Mouse (Mus musculus): ENCODE measurements at regions not wholly inside any gene's neighbourhood (a gene's known extent, or its start where the extent isn't known, plus 50 kb on each side); places are given as distances from the start of the nearest gene placed in this dataset.
"Not testable (repeated sequence)": the region's sequence is repeated elsewhere in the genome, so short reads cannot be mapped to it uniquely, and the experiment has no call there.

DNA sequence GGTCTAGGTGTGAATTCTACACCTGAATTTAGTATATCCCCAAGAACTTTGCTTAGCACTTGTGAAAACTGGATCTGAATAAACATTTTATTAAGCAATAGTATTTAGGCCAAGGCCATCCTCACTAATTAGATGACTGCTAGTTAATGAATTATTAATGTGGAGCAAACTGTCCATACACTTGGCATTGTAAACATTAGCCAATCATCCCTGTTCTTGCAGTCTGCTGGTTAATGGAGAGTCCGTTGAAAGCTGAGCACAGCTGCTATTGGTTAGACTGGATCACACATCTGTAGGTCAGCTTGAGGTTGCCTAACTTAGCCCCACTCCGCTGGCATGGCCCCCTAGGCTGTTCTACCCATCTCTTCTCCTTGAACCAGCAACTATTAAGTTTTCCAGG is 826.2 kb upstream of the 4930452B06Rik start:
- DNase-seq: no peak

DNA sequence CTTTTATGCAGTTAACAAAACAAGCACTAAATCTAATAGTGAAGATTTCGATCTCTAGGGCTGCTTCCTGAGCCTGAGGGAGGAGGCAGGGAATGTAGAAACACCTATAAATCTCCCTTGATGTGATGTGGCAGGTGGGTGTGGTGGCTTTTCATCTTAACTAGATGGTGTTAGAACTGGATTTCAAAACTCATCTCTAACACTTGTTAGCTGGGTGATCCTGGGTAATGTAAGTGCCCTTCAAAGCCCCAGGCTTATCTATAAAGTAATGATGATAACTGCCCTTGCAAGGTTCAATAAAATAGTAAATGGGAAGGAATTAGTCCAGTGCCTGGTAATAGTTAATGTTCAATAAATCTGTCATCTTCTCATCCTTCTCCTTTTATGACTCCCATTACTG is 822.5 kb upstream of the 4930452B06Rik start:
- no peak for DNase-seq

More for the DNA sequence above, 826.2 kb upstream of the 4930452B06Rik start:
- intact Hi-C loops (cut with DNase I): no loop called here

DNA sequence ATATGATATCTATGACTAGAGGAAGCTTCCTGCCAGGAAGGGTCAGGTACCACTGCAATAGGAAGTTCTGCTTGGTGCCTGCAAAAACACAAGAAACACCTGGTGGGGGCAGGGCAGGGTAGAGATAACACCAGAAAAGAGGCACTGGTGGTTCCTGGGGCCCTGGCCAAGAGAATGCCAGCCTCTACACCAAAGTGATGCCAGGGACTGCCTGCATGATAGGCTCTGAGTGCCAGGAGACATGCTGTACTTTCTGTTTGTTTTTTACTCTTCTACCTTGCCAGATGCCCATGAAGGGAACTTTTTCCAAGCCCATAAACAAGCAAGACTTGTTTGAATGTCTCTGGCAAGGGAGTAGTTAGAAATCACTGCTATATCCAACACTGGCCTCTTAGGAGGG is 812.9 kb upstream of the 4930452B06Rik start:
- DNase-seq: no peak
- intact Hi-C loops (cut with DNase I): no loop called here

More for the DNA sequence above, 822.5 kb upstream of the 4930452B06Rik start:
- intact Hi-C loops (cut with DNase I): no loop called here

DNA sequence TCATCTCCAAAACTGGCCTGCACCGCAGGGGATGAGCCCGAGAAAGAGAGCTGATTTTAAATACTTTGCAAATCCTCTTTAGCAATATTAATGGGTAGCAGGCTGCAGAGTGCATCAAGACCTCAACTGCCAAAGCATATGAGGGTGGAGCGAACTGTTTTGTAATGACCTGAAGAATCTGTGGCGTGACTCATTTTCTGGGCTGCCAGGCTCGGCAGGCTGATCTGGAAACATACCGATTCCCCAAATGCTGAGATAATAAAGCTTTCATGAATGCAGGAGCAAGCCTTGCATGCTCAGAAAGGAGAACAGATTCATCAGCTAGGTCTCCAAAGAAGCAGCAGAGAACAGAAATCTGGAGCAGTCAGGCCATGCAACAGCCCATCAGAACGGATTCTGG is 809.1 kb upstream of the 4930452B06Rik start:
- intact Hi-C loops (cut with DNase I): no loop called here
- peak; percentile 30 to 36 for DNase-seq

DNA sequence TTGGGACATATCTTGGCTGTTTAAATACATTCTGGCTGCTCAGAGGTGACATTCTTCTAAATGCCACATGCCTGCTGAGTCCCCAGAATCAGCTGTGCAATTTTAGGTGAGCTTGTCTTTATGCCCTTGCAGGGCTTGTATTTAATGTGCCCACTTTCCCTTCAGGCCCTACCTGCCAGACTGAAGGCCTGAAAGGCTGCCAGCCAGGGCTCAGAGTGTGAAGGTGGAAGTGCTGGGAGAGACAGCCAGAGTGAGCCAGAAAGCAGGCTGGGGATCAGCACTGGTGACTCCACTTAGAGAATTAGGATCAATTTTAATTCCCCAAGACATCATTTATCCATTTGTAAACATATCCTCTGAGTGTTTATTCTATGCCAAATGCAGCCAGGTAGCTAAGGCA is 803.6 kb upstream of the 4930452B06Rik start:
- no peak for DNase-seq
- intact Hi-C loops (cut with DNase I): no loop called here

DNA sequence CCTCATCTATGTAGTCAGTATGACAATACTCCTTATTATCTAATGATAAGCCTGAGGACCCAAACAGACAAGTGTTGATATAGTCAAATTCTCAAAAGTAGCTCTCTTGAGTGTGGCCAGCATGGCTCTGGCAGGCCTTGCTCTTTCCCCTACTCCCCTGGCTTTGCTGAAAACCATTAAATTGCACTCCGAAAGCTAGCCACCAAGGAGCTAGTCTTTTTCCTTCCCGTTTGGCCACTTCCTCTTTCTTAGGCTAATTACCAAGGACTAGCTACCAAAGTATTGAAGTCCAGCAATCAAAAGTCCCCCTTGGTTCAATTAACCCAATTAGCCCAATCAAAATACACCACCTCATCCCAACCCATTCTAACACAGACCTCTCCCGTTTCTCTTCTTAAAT is 802.6 kb upstream of the 4930452B06Rik start:
- no peak for DNase-seq

DNA sequence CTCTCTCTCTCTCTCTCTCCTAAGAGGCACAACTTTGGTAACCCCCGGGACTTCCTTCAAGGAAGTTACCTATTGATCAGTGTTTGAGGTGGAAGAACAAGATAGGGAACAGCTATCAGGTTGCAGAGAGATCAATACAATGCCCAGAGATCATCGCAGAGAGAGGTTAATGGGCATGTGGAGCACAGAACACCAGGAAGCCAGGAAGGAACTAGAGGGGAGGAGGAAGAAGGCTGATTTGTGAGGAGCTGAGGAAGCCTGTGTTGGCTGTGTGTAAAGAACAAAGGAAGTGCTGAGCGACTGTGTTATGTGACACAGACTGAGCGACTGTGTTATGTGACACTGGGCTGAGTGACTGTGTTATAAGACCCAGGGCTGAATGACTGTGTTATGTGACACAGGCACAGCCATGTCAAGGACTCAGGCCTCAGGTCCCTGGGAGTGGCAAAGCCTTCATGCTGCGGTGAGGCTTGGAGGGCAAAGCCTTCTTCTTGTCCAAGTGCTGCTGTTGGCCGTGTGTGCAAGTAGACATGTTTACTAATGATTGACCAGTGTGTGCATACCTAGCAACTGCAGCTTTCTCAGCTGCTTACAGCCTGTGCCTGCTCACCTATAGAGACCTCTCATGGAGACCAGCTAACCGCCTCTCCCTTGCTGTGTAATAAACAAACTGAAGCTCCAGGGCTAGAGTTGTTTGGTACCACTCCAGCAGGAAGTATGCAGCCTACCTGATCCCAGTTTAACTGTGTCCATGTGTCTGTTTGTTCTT is 801.8 kb upstream of the 4930452B06Rik start:
- intact Hi-C loops (cut with DNase I): no loop called here

More for the DNA sequence above, 802.6 kb upstream of the 4930452B06Rik start:
- intact Hi-C loops (cut with DNase I): no loop called here

DNA sequence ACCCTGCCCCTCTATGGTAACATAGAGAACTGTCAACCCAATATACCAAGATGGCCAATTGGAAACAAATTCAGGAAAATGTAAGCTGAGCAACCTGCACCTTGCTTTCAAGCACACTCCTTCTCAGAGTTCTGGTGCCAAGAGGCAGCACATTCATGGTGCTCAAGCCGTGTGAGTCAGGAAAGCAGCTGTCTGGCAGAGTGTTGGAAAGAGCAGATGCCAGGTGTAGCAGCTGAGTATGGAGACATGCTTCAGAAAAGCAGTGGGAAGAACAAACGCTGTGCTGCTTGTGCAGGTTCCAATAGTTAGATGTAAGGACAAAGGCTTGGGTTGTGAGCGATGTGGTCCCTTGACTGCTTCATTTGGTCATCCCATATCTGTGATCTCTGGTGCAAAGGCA is 794.0 kb upstream of the 4930452B06Rik start:
- intact Hi-C loops (cut with DNase I): no loop called here
- no peak for DNase-seq

More for the DNA sequence above, 801.8 kb upstream of the 4930452B06Rik start:
- no peak for DNase-seq

DNA sequence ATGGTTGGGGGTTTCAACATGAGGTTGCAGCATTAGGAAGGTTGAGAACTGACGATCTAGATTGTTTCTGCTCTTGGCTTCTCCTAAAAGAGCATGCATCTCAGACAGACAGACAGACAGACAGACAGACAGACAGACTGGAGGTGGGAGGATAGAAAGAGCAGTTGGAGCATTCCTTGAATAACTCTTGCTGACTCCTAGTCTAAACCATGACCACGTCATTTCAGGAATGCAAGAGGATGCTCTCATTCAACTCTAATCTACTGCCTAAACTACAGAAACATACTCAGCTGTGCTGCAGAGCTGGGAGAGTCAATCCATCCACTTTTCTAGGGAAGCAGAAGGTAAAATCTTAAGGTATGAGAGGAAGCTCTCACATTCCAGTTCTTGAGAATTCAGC is 792.8 kb upstream of the 4930452B06Rik start:
- DNase-seq: no peak
- intact Hi-C loops (cut with DNase I): no loop called here

DNA sequence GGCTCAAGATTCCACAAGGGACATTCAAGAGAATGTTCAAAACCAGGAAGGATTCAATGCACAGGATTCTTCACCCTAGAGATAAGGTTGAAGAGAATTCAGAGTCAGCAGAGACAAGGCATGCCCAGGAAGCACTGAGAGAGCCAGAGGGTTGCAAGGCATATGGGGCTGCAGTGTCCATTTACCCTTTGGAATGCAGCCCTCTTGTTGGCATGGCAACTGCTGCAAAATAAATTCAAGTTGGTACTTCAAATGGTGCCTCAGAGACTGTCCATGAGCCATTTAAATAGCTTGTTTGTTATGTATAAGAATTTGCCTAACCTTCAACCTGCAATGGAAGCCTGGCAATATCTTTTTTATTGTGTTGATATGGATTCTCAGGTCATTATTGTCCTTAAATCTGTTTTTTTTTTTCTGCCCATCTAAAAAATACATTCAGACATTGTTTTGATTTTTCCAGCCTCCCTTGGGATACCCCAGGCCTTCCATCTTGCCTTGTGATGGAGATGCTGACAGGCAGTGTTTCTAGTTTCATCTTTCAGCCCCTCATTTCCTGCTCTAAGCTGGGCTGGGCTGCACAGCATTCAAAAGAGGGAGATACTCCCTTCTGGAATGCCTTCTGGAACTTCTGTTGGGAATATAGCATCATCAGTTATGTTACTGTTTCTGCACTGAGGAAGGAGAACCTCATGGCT is 791.9 kb upstream of the 4930452B06Rik start:
- no peak for DNase-seq
- intact Hi-C loops (cut with DNase I): no loop called here

DNA sequence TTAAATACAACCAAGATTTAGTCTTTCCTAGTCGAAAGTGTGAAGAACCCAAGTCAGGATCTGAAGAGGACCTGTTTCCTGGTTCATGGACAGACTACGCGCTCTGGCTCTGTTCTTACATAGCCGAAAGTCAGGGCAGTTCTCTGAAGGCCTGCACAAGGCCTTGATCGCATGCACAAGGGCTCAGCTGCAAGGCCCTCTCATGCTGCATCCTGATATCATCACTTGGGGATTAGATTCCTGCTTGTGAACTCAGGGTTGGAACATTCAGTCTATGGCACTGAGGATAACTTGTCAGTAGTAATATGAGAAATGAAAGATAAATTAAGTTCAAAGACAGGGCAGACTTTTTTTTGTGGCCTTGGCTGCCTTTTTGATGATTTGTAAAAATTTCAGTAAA is 789.9 kb upstream of the 4930452B06Rik start:
- intact Hi-C loops (cut with DNase I): no loop called here
- no peak for DNase-seq

DNA sequence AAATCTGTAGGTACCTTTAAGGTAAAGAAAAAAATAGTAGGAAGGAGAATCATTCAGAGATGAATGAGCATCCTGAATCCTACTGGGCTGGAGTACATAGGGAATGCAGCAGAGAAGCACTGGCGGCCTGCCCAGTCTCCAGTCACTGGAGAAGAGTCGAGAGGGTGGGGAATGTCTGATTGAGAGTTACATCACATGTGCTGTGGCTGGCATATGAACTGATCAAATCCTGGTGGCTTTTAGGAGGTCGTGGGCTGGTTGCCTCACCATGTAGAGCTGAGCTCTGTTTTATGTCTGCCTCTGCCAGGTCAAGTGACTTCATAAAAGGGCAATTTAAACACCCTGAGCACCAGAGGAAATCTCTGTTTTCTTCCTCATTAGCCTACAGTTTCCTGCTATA is 783.9 kb upstream of the 4930452B06Rik start:
- peak; percentile 37 to 56 for DNase-seq
- intact Hi-C loops (cut with DNase I): no loop called here

DNA sequence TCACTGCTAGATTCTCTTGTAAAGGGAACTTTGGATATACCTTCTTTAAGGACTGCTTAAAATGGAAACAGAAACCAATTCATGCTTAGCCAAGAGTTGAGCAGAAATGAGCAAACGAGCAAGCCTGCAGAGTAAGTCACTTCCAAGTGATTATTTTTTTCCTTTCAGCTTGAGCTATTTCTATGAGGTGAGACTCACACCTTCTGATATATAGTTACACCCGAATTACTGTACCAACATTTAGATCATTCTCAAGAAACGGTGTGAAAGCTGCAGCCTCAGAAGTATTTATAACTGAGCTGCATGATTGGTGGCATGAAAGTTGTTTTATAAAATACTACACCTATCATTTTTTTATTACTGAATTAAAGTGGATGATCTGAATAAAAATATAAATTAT is 771.9 kb upstream of the 4930452B06Rik start:
- no peak for DNase-seq
- intact Hi-C loops (cut with DNase I): no loop called here

DNA sequence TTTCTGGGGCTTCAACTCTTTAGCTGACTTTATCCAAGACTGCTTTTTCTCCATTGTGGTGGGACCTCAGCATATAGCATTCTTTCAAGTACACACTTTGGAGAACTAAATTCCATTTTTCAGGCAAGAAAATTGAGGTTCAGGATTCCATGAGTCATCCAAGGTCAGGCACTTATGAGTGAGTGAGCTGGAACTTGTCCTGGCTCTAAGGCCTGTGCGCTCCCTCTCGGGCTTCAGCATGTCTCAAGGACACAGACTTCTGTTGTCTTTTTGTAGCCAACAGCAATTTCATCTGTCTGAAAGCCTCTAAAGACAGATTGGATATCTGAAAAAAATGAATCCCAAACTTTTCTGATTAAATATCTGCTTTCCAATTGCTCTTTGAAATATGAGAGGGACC is 769.1 kb upstream of the 4930452B06Rik start:
- no peak for DNase-seq
- intact Hi-C loops (cut with DNase I): no loop called here

DNA sequence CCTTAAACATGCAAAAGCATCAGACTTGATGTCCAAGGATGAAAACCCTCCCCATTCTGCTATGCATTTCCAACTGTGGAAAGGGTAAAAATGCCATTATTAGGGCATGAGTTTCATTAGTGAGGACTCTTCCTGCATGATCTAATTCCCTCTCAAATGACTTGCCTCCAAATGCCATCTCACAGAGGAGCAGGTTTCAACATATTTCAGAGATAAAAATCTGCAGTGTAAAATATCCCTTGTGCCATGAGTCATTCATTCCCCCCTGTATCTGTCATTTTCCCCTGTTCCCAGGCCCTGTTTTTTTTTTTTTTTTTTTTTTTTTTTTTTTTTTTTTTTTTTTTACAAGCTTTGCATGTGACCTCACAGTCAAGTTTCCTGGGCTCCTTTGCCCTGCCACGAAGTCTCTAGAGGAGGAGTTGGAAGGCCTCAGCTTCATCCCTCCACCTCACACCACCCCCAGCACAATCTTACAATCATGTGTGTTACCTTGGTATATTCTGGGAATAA is 767.1 kb upstream of the 4930452B06Rik start:
- DNase-seq: no peak
- intact Hi-C loops (cut with DNase I): no loop called here

DNA sequence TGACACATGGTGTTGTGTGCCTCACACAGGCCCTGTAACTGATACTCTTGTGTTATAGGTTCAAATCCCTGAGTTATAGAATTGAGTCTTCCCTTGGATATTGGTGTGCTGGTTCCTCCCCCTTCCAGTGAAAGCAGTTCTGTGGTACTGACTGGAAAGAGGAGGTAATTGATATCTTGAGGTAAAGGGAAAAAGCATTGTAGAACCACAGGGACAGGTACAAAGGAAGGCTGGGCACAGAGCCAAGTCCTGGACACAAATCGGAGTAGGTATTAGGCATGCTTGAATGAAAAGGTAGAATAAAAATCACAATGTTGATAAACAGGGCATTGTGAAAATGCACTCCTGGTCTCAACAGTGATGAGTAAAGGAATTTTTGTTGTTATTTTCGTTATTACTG is 765.8 kb upstream of the 4930452B06Rik start:
- intact Hi-C loops (cut with DNase I): no loop called here
- DNase-seq: no peak

DNA sequence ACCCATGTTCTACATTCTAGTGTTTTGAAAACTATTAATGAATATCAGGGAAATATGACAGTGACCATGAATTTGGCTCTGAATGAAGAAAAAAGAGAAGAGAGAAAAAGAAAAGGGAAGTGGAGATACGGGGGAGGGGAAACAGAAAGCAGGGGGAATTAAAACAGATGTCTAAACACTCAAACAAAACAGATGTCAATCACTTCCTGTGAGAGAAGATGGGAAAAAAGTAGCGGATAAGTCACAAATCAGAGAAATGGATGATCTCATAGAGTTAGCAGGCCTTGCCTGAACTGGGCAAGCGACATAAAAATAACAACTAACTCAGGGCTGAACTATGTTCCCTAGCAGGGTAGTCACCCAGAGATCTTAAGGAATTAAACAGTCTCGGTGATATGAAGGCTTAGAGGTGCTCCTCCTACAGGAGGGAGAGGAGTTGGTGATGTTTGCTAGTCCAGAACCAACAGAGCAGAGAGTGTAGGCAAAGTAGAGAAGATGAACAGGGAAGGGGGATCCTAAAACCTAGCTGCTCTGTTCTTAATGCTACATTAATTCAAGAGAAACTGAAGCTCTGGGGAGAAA is 745.9 kb upstream of the 4930452B06Rik start:
- no peak for DNase-seq
- intact Hi-C loops (cut with DNase I): no loop called here

DNA sequence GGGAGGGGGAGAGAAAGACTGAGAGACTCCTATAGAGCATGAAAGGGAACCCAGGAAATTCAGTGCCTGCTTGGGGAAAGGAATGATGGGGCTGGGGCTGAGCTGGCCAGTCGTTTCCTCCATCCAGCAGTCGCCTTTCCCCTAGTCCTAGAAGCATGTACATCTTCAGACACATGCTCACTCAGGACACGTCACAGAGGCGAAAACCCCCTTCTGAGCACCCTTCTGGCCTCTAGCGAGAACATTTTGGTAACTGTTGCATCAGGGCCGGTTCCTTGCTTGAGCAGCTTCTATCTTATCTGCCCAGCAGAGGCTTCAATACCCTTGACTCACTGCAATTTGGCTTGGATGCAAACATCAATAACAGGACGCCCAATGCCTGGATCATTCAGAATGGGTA is 737.6 kb upstream of the 4930452B06Rik start:
- intact Hi-C loops (cut with DNase I): no loop called here
- no peak for DNase-seq

DNA sequence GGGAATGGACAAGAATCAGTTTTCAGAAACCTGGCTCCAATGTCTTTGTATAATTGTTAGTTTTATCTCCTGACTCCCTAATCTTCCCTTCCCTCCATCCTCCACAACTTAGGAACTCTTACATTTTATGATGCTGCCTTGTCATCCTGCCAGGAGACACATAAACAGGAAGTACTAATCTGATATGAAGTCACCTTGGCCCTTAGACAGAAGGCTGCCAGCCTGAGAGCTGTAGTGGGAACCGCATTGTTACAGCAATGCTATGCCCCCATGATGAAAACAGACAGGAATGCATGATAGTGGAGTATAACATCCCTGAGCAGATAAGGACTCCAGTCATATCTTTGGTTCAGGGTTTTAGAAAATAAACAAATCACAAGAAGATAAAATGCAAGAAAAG is 734.8 kb upstream of the 4930452B06Rik start:
- intact Hi-C loops (cut with DNase I): no loop called here
- no peak for DNase-seq

DNA sequence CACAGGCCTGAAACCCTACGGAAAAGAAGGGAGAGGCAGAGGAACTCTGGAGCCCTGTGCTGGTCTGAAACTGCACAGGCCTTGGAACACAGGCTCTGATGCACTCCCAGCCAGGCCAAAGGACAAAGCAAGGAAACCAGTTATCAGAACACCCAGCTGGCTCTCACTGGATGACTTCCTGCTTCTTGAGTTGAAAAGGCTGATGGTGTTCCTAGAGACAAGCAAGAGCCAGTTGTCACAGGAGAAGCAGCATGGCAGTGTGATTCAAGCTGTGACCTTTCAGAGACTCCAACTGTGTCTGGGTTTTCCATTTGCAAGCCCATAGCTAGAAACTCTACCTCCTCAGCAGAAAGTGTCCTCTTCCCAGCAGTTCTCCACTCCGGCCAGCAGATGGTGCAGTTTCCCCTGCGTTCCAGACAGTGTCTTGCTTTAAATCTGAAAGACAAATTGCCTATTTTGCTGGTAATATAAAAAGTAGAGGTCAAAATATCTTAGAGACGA is 727.3 kb upstream of the 4930452B06Rik start:
- peak; percentile 64 to 73 for DNase-seq
- intact Hi-C loops (cut with DNase I): loop anchor here (10.0 kb wide), 1 partner anchor 291 kb away; no protein-coding TSS in a partner anchor

DNA sequence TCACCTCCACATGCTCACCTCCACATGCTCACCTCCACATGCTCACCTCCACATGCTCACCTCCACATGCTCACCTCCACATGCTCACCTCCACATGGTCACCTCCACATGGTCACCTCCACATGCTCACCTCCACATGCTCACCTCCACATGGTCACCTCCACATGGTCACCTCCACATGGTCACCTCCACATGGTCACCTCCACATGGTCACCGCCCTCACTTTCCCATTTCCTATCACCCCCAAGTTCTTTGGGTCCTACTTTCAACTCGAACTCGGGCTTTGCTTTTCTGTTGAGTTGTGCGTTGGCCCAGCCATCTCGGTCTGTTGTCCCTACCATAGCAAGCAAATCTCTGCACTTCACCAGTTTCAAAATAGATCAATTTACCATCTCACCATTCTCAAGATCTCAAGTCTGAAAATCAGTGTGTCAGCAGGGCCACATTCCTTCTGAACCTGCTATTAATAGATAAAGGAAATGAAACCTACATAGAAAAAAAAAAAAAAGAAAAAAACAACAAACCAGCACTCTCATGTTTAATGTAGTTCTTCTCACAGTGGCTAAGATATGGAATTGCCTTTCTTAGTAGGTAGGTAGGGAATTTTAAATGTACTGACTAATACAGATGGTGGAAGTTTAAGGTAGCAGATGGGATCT is 724.0 kb upstream of the 4930452B06Rik start:
- DNase-seq: not testable (repeated sequence)
- intact Hi-C loops (cut with DNase I): loop anchor here (10.0 kb wide), 1 partner anchor 295 kb away; no protein-coding TSS in a partner anchor
